ENCODE assay signal across 13 mouse cellular contexts in genomic region chr2:28529856-28530255, GRCm38 (mm10). TPM values are rescaled to one million over a fixed set of nuclear protein-coding genes. Genes with fewer than 3 reads are reported as not detected.
DNase-seq lines count a peak whose midpoint lies in the region; ATAC-seq and TF ChIP-seq lines count a peak whose summit lies in the region.
"Had no signal": no experiment of that assay in that cellular context is flagged by ENCODE, and none has a peak within 500 bp of the region (broad histone marks: within the 10 kb centered on the region; RNA-seq: fewer than 3 reads in every experiment).

No protein-coding gene starts in this region.

- no peak overlapping the region for H3K9ac ChIP-seq in forebrain, embryonic 15.5 days (replicated peaks)
- no peak overlapping the region for H3K9ac ChIP-seq in forebrain, embryonic 11.5 days (ENCODE audit: low read length)
- H3K9ac ChIP-seq in midbrain, embryonic 11.5 days (ENCODE audit: low read length), result no peak overlapping the region; the same call in 1 of the 2 replicates
- H3K9ac ChIP-seq in limb, embryonic 14.5 days (ENCODE audit: low read depth, low read length, severe bottlenecking), result 0 out of 2 replicates have a peak overlapping the region, but pooled peaks have one; percentile 16
- H3K9ac ChIP-seq: liver, postnatal 0 days had no signal

- H3K4me2 ChIP-seq in forebrain, embryonic 15.5 days (replicated peaks), result no peak overlapping the region
- no peak overlapping the region for H3K4me2 ChIP-seq in forebrain, embryonic 11.5 days (ENCODE audit: low read depth, low read length, severe bottlenecking)
- no peak overlapping the region for H3K4me2 ChIP-seq in midbrain, embryonic 11.5 days
- no peak overlapping the region for H3K4me2 ChIP-seq in limb, embryonic 14.5 days (replicated peaks; ENCODE audit: low read depth, low read length, severe bottlenecking)

- no peak overlapping the region for H3K4me3 ChIP-seq in forebrain, embryonic 15.5 days
- H3K4me3 ChIP-seq in forebrain, embryonic 11.5 days (ENCODE audit: low read depth, low read length), result no peak overlapping the region
- no peak overlapping the region for H3K4me3 ChIP-seq in midbrain, embryonic 10.5 days
- no peak overlapping the region for H3K4me3 ChIP-seq in midbrain, embryonic 11.5 days (ENCODE audit: low read depth, low read length)
- H3K4me3 ChIP-seq in limb, embryonic 14.5 days (replicated peaks; ENCODE audit: low read length), result no peak overlapping the region

- H3K9me3 ChIP-seq in forebrain, embryonic 15.5 days, result no peaks in the 10 kb centered on the region
- H3K9me3 ChIP-seq in forebrain, embryonic 11.5 days (ENCODE audit: control insufficient read depth, low read length), result no peaks in the 10 kb centered on the region
- no peaks in the 10 kb centered on the region for H3K9me3 ChIP-seq in midbrain, embryonic 10.5 days (replicated peaks)
- H3K9me3 ChIP-seq in midbrain, embryonic 11.5 days (ENCODE audit: control insufficient read depth, low read length), result no peaks in the 10 kb centered on the region
- H3K9me3 ChIP-seq in limb, embryonic 14.5 days (ENCODE audit: control insufficient read depth, low read length), result no peaks in the 10 kb centered on the region

- DNase-seq in forebrain, embryonic 11.5 days (ENCODE audit: low spot score), result no peak
- no peak for DNase-seq in midbrain, embryonic 10.5 days (ENCODE audit: low spot score)
- no peak for DNase-seq in midbrain, embryonic 11.5 days (ENCODE audit: low spot score, missing footprints)
- no peak for DNase-seq in limb, embryonic 14.5 days (ENCODE audit: low spot score)
- DNase-seq in urinary bladder, adult 18-20 months (ENCODE audit: low spot score in 2 of 2), result no peak
- DNase-seq in spleen, postnatal 14 days (ENCODE audit: low spot score in 2 of 2), result no peak
- DNase-seq in ovary, postnatal 14 days (ENCODE audit: low spot score), result no peak
- DNase-seq: kidney, postnatal 10 days; liver, postnatal 0 days; right cerebral cortex, postnatal 14 days; thymus, postnatal 4 days had no signal

- WGBS in forebrain, embryonic 15.5 days, result 71% methylated on average over 4 of the region's 4 CpGs
- 81% methylated on average over 4 of the region's 4 CpGs for WGBS in forebrain, embryonic 11.5 days
- WGBS in midbrain, embryonic 10.5 days, result 77% methylated on average over 4 of the region's 4 CpGs
- WGBS in midbrain, embryonic 11.5 days, result 82% methylated on average over 4 of the region's 4 CpGs
- WGBS in limb, embryonic 14.5 days, result 77% methylated on average over 4 of the region's 4 CpGs

- no peak for TF ChIP-seq POLR2A in limb, embryonic 14.5 days (IDR thresholded peaks at IDR 0.05; ENCODE audit: borderline replicate concordance, extremely low read depth, insufficient read depth, insufficient read length)

- H3K4me1 ChIP-seq in forebrain, embryonic 15.5 days, result peaks cover 82% of the 10 kb centered on the region
- H3K4me1 ChIP-seq in forebrain, embryonic 11.5 days (replicated peaks; ENCODE audit: control insufficient read depth, insufficient read depth, low read length), result peaks cover 26% of the 10 kb centered on the region; the same call in 1 of the 2 replicates
- H3K4me1 ChIP-seq in midbrain, embryonic 10.5 days, result peaks cover 97% of the 10 kb centered on the region
- H3K4me1 ChIP-seq in midbrain, embryonic 11.5 days (ENCODE audit: control insufficient read depth, insufficient read depth, low read length), result peaks cover 57% of the 10 kb centered on the region
- peaks cover 54% of the 10 kb centered on the region for H3K4me1 ChIP-seq in limb, embryonic 14.5 days (ENCODE audit: control insufficient read depth, insufficient read depth, low read length)

- no peaks in the 10 kb centered on the region for H3K36me3 ChIP-seq in forebrain, embryonic 15.5 days
- no peaks in the 10 kb centered on the region for H3K36me3 ChIP-seq in forebrain, embryonic 11.5 days (ENCODE audit: control insufficient read depth, insufficient read depth, low read length)
- H3K36me3 ChIP-seq in midbrain, embryonic 10.5 days, result no peaks in the 10 kb centered on the region
- no peaks in the 10 kb centered on the region for H3K36me3 ChIP-seq in midbrain, embryonic 11.5 days (ENCODE audit: control insufficient read depth, insufficient read depth, low read length)
- no peaks in the 10 kb centered on the region for H3K36me3 ChIP-seq in limb, embryonic 14.5 days (ENCODE audit: control insufficient read depth, insufficient read depth, low read length)

- peak overlapping the region; percentile 21; the same call in 1 of the 2 replicates for H3K27ac ChIP-seq in forebrain, embryonic 15.5 days (replicated peaks)
- H3K27ac ChIP-seq in forebrain, embryonic 11.5 days (ENCODE audit: low read depth, low read length), result no peak overlapping the region
- peak overlapping the region; percentile 25 for H3K27ac ChIP-seq in midbrain, embryonic 10.5 days (replicated peaks)
- no peak overlapping the region for H3K27ac ChIP-seq in midbrain, embryonic 11.5 days (ENCODE audit: low read depth, low read length)
- H3K27ac ChIP-seq in limb, embryonic 14.5 days (replicated peaks; ENCODE audit: low read depth, low read length), result 0 out of 2 replicates have a peak overlapping the region, but pooled peaks have one; percentile 39

- ATAC-seq in forebrain, embryonic 15.5 days (replicated peaks), result no peak
- ATAC-seq in forebrain, embryonic 11.5 days (replicated peaks; ENCODE audit: low FRiP score), result no peak
- no peak for ATAC-seq in midbrain, embryonic 11.5 days (ENCODE audit: low FRiP score)
- no peak for ATAC-seq in limb, embryonic 14.5 days (ENCODE audit: low FRiP score, low read depth)
- ATAC-seq: liver, postnatal 0 days had no signal

- no peaks in the 10 kb centered on the region for H3K27me3 ChIP-seq in forebrain, embryonic 15.5 days
- no peaks in the 10 kb centered on the region for H3K27me3 ChIP-seq in forebrain, embryonic 11.5 days (ENCODE audit: control insufficient read depth, insufficient read depth, low read length)
- peaks cover 15% of the 10 kb centered on the region; the same call in 1 of the 2 replicates for H3K27me3 ChIP-seq in midbrain, embryonic 10.5 days (ENCODE audit: low read depth, poor library complexity, severe bottlenecking)
- H3K27me3 ChIP-seq in midbrain, embryonic 11.5 days (ENCODE audit: control insufficient read depth, insufficient read depth, low read length), result no peaks in the 10 kb centered on the region
- no peaks in the 10 kb centered on the region for H3K27me3 ChIP-seq in limb, embryonic 14.5 days (ENCODE audit: control insufficient read depth, insufficient read depth, low read length)

RNA-seq across cellular contexts. Expression of gene Ralgds, which starts 16.9 kb away (rescaled TPM):
- polyA plus RNA-seq in forebrain, embryonic 15.5 days (2015; fragmentation: Nextera tagmentation; extraction: Ambion mirVana), result 84.6 and 87.8 TPM in 2 replicates
- 42.7 and 47.6 TPM in 2 replicates for polyA plus RNA-seq in forebrain, embryonic 11.5 days (2014; fragmentation: Nextera tagmentation; extraction: Ambion mirVana)
- polyA plus RNA-seq in midbrain, embryonic 10.5 days (2016; fragmentation: Nextera tagmentation; extraction: Ambion mirVana), result 31.5 and 45.6 TPM in 2 replicates
- polyA plus RNA-seq in midbrain, embryonic 11.5 days (2014; fragmentation: Nextera tagmentation; extraction: Ambion mirVana), result 45.8 and 48.8 TPM in 2 replicates
- 86.6 and 108 TPM in 2 replicates for polyA plus RNA-seq in limb, embryonic 14.5 days (2012; rRNA removed)
- polyA plus RNA-seq in limb, embryonic 14.5 days (2014; fragmentation: Nextera tagmentation; extraction: Ambion mirVana), result 61.6 and 63.1 TPM in 2 replicates

RNA-seq across cellular contexts. Expression of gene Gm10134, which starts 24.0 kb away (rescaled TPM):
- polyA plus RNA-seq in forebrain, embryonic 15.5 days (2015; fragmentation: Nextera tagmentation; extraction: Ambion mirVana), result 0.60 and 0.92 TPM in 2 replicates
- polyA plus RNA-seq in forebrain, embryonic 11.5 days (2014; fragmentation: Nextera tagmentation; extraction: Ambion mirVana), result not detected in 2 replicates
- polyA plus RNA-seq in midbrain, embryonic 10.5 days (2016; fragmentation: Nextera tagmentation; extraction: Ambion mirVana), result 0.49 TPM in 1 of 2 replicates, not detected in the other
- not detected in 2 replicates for polyA plus RNA-seq in midbrain, embryonic 11.5 days (2014; fragmentation: Nextera tagmentation; extraction: Ambion mirVana)
- polyA plus RNA-seq in limb, embryonic 14.5 days (2012; rRNA removed), result 1.1 TPM in 1 of 2 replicates, not detected in the other
- polyA plus RNA-seq in limb, embryonic 14.5 days (2014; fragmentation: Nextera tagmentation; extraction: Ambion mirVana), result 0.61 and 1.1 TPM in 2 replicates
- polyA plus RNA-seq: neural tube, embryonic 14.5 days had no signal

RNA-seq across cellular contexts. Expression of gene Gbgt1, which starts 33.2 kb away (rescaled TPM):
- 0.50 and 0.68 TPM in 2 replicates for polyA plus RNA-seq in forebrain, embryonic 15.5 days (2015; fragmentation: Nextera tagmentation; extraction: Ambion mirVana)
- 0.35 TPM in 1 of 2 replicates, not detected in the other for polyA plus RNA-seq in forebrain, embryonic 11.5 days (2014; fragmentation: Nextera tagmentation; extraction: Ambion mirVana)
- not detected in 2 replicates for polyA plus RNA-seq in midbrain, embryonic 10.5 days (2016; fragmentation: Nextera tagmentation; extraction: Ambion mirVana)
- 0.10 and 0.25 TPM in 2 replicates for polyA plus RNA-seq in midbrain, embryonic 11.5 days (2014; fragmentation: Nextera tagmentation; extraction: Ambion mirVana)
- polyA plus RNA-seq in limb, embryonic 14.5 days (2012; rRNA removed), result 2.1 and 3.3 TPM in 2 replicates
- polyA plus RNA-seq in limb, embryonic 14.5 days (2014; fragmentation: Nextera tagmentation; extraction: Ambion mirVana), result 1.0 and 1.4 TPM in 2 replicates

RNA-seq across cellular contexts. Expression of gene Cel, which starts 33.3 kb away (rescaled TPM):
- 0.10 TPM in 1 of 2 replicates, not detected in the other for polyA plus RNA-seq in forebrain, embryonic 15.5 days (2015; fragmentation: Nextera tagmentation; extraction: Ambion mirVana)
- not detected in 2 replicates for polyA plus RNA-seq in forebrain, embryonic 11.5 days (2014; fragmentation: Nextera tagmentation; extraction: Ambion mirVana)
- not detected in 2 replicates for polyA plus RNA-seq in midbrain, embryonic 10.5 days (2016; fragmentation: Nextera tagmentation; extraction: Ambion mirVana)
- polyA plus RNA-seq in midbrain, embryonic 11.5 days (2014; fragmentation: Nextera tagmentation; extraction: Ambion mirVana), result 0.07 TPM in 1 of 2 replicates, not detected in the other
- 0.06 and 0.12 TPM in 2 replicates for polyA plus RNA-seq in limb, embryonic 14.5 days (2012; rRNA removed)
- not detected in 2 replicates for polyA plus RNA-seq in limb, embryonic 14.5 days (2014; fragmentation: Nextera tagmentation; extraction: Ambion mirVana)
- polyA plus RNA-seq: liver, postnatal 0 days; neural tube, embryonic 14.5 days had no signal

RNA-seq across cellular contexts. Expression of gene Gtf3c5, which starts 53.7 kb away (rescaled TPM):
- polyA plus RNA-seq in forebrain, embryonic 15.5 days (2015; fragmentation: Nextera tagmentation; extraction: Ambion mirVana), result 41.8 and 42.3 TPM in 2 replicates
- 41.6 and 42.3 TPM in 2 replicates for polyA plus RNA-seq in forebrain, embryonic 11.5 days (2014; fragmentation: Nextera tagmentation; extraction: Ambion mirVana)
- polyA plus RNA-seq in midbrain, embryonic 10.5 days (2016; fragmentation: Nextera tagmentation; extraction: Ambion mirVana), result 58.1 and 61.3 TPM in 2 replicates
- 38.8 and 40.5 TPM in 2 replicates for polyA plus RNA-seq in midbrain, embryonic 11.5 days (2014; fragmentation: Nextera tagmentation; extraction: Ambion mirVana)
- polyA plus RNA-seq in limb, embryonic 14.5 days (2012; rRNA removed), result 52.4 and 52.6 TPM in 2 replicates
- 29.7 and 31.1 TPM in 2 replicates for polyA plus RNA-seq in limb, embryonic 14.5 days (2014; fragmentation: Nextera tagmentation; extraction: Ambion mirVana)

Comparison
In these comparisons a context has a peak if more than half of its experiments do, and no peak if none do; other contexts are left out.
1. H3K27ac ChIP-seq: peak in forebrain, embryonic 15.5 days (single experiment), midbrain, embryonic 10.5 days (single experiment) and limb, embryonic 14.5 days (single experiment); none in forebrain, embryonic 11.5 days (single experiment) and midbrain, embryonic 11.5 days (single experiment).